In the genomic region with DNA sequence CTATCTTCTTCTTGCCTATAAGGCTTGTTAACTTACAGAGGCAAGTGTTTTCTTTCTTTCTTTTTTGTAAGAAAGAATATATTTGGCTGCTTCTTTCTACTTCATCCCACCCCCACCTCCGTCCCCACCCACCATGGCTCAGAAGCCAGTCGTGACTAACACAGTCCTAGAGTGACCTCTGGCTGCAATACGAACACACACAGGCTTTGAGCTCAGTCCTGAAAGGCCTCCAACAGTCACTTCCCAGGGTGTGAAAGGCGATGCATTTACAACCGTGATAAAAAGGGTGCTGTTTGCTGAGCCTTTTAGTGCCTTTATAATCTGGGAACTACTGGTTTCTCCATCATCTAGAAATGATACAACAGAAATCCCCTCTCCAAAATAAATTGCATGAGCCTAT, we compare ENCODE assay signal across 9 mouse cellular contexts. TPM values are rescaled to one million over a fixed set of nuclear protein-coding genes. Genes with fewer than 3 reads are reported as not detected.
A peak's percentile ranks its signal among the peaks of the same experiment; 100 is the strongest.
DNase-seq lines count a peak whose midpoint lies in the region; ATAC-seq and TF ChIP-seq lines count a peak whose summit lies in the region.
"Had no signal": no experiment of that assay in that cellular context is flagged by ENCODE, and none has a peak within 500 bp of the region (broad histone marks: within the 10 kb centered on the region; RNA-seq: fewer than 3 reads in every experiment).

No protein-coding gene starts in this region.

- in situ Hi-C loops in Patski (cut with MboI; ENCODE audit: low pct_unique_long_range_greater_than_20kb), result loop anchor here (5.0 to 25.0 kb wide), 7 partner anchors 87 to 1447 kb away; no protein-coding TSS in a partner anchor

- H3K4me3 ChIP-seq in forebrain, embryonic 11.5 days (ENCODE audit: low read depth, low read length), result no peak overlapping the region
- H3K4me3 ChIP-seq in forebrain, embryonic 10.5 days, result no peak overlapping the region
- H3K4me3 ChIP-seq in embryonic facial prominence, embryonic 14.5 days (ENCODE audit: low read depth, low read length), result no peak overlapping the region
- H3K4me3 ChIP-seq in neural tube, embryonic 14.5 days (ENCODE audit: low read depth, low read length), result no peak overlapping the region
- no peak overlapping the region for H3K4me3 ChIP-seq in thymus, adult 2 months (ENCODE audit: control insufficient read depth, insufficient read depth, low read length)

- H3K27me3 ChIP-seq in forebrain, embryonic 11.5 days (ENCODE audit: control insufficient read depth, insufficient read depth, low read length), result no peaks in the 10 kb centered on the region
- no peaks in the 10 kb centered on the region for H3K27me3 ChIP-seq in forebrain, embryonic 10.5 days (ENCODE audit: poor library complexity, severe bottlenecking)
- H3K27me3 ChIP-seq in Patski, result no peaks in the 10 kb centered on the region
- H3K27me3 ChIP-seq in embryonic facial prominence, embryonic 14.5 days (replicated peaks; ENCODE audit: control insufficient read depth, insufficient read depth, low read length), result no peaks in the 10 kb centered on the region
- H3K27me3 ChIP-seq in neural tube, embryonic 14.5 days (ENCODE audit: control insufficient read depth, insufficient read depth, low read length), result no peaks in the 10 kb centered on the region
- no peaks in the 10 kb centered on the region for H3K27me3 ChIP-seq in thymus, adult 2 months (ENCODE audit: control insufficient read depth, insufficient read depth, low read length)

- POLR2A ChIA-PET in Patski (lab: Charles Lee), result no interaction called here

- H3K9ac ChIP-seq in forebrain, embryonic 11.5 days (ENCODE audit: low read length), result no peak overlapping the region
- no peak overlapping the region for H3K9ac ChIP-seq in embryonic facial prominence, embryonic 14.5 days (ENCODE audit: low read depth, low read length)
- H3K9ac ChIP-seq in neural tube, embryonic 14.5 days (replicated peaks; ENCODE audit: low read depth, low read length), result no peak overlapping the region

- no peaks in the 10 kb centered on the region for H3K4me1 ChIP-seq in forebrain, embryonic 11.5 days (replicated peaks; ENCODE audit: control insufficient read depth, insufficient read depth, low read length)
- H3K4me1 ChIP-seq in forebrain, embryonic 10.5 days, result peaks cover 15% of the 10 kb centered on the region; the same call in 1 of the 2 replicates
- no peaks in the 10 kb centered on the region for H3K4me1 ChIP-seq in embryonic facial prominence, embryonic 14.5 days (ENCODE audit: control insufficient read depth, insufficient read depth, low read length)
- H3K4me1 ChIP-seq in neural tube, embryonic 14.5 days (ENCODE audit: control insufficient read depth, insufficient read depth, low read length), result peaks cover 5% of the 10 kb centered on the region; the same call in 1 of the 2 replicates
- H3K4me1 ChIP-seq in thymus, adult 2 months (replicated peaks; ENCODE audit: control insufficient read depth, insufficient read depth, low read length), result no peaks in the 10 kb centered on the region

- intact Hi-C loops in heart, postnatal 36 days (cut with DNase I), result loop anchor here (2.0 to 5.0 kb wide), 2 partner anchors 248 to 1757 kb away; no protein-coding TSS in a partner anchor

- DNase-seq in forebrain, embryonic 11.5 days (ENCODE audit: low spot score), result no peak
- no peak for DNase-seq in forebrain, embryonic 10.5 days (ENCODE audit: extremely low spot score, low spot score)
- DNase-seq in Patski (ENCODE audit: low read depth, low spot score) (no peak), liver (peak; percentile 10)
- peak; percentile 71 for DNase-seq in embryonic facial prominence, embryonic 14.5 days (ENCODE audit: low spot score)
- peak; percentile 15 to 31 for DNase-seq in heart, postnatal 36 days
- no peak for DNase-seq in thymus, adult 2 months

- TF ChIP-seq POLR2A in thymus, adult 2 months (IDR thresholded peaks at IDR 0.05; ENCODE audit: control insufficient read depth, extremely low read depth, insufficient read depth, low read length, poor library complexity), result no peak

- H3K27ac ChIP-seq in forebrain, embryonic 11.5 days (ENCODE audit: low read depth, low read length), result no peak overlapping the region
- H3K27ac ChIP-seq in forebrain, embryonic 10.5 days, result no peak overlapping the region
- no peak overlapping the region for H3K27ac ChIP-seq in embryonic facial prominence, embryonic 14.5 days (replicated peaks; ENCODE audit: low read depth, low read length)
- H3K27ac ChIP-seq in neural tube, embryonic 14.5 days (ENCODE audit: low read depth, low read length), result no peak overlapping the region
- H3K27ac ChIP-seq in thymus, adult 2 months (ENCODE audit: control insufficient read depth, insufficient read depth, low read length), result no peak overlapping the region

- H3K4me2 ChIP-seq in forebrain, embryonic 11.5 days (ENCODE audit: low read depth, low read length, severe bottlenecking), result no peak overlapping the region
- peak overlapping the region; percentile 38; the same call in 1 of the 2 replicates for H3K4me2 ChIP-seq in embryonic facial prominence, embryonic 14.5 days (ENCODE audit: low read depth, low read length)
- H3K4me2 ChIP-seq in neural tube, embryonic 14.5 days (ENCODE audit: low read depth, low read length), result no peak overlapping the region

- CTCF ChIA-PET in Patski (lab: Charles Lee), result no interaction called here

- H3K9me3 ChIP-seq in forebrain, embryonic 11.5 days (ENCODE audit: control insufficient read depth, low read length), result no peaks in the 10 kb centered on the region
- H3K9me3 ChIP-seq in forebrain, embryonic 10.5 days, result no peaks in the 10 kb centered on the region
- no peaks in the 10 kb centered on the region for H3K9me3 ChIP-seq in embryonic facial prominence, embryonic 14.5 days (ENCODE audit: control insufficient read depth, low read length)
- H3K9me3 ChIP-seq in neural tube, embryonic 14.5 days (ENCODE audit: control insufficient read depth, low read length), result no peaks in the 10 kb centered on the region

- 15% methylated on average over 5 of the region's 5 CpGs for WGBS in forebrain, embryonic 11.5 days
- WGBS in forebrain, embryonic 10.5 days, result 21% methylated on average over 5 of the region's 5 CpGs
- 20% methylated on average over 5 of the region's 5 CpGs for WGBS in embryonic facial prominence, embryonic 14.5 days
- 1% methylated on average over 5 of the region's 5 CpGs for whole genome bisulfite sequencing in neural tube, embryonic 14.5 days
- WGBS in thymus, adult 2 months, result 16% methylated on average over 5 of the region's 5 CpGs

- H3K36me3 ChIP-seq in forebrain, embryonic 11.5 days (ENCODE audit: control insufficient read depth, insufficient read depth, low read length), result no peaks in the 10 kb centered on the region
- H3K36me3 ChIP-seq in forebrain, embryonic 10.5 days (replicated peaks), result peaks cover 2% of the 10 kb centered on the region; the same call in 1 of the 2 replicates
- peaks cover 21% of the 10 kb centered on the region; the same call in 1 of the 2 replicates for H3K36me3 ChIP-seq in embryonic facial prominence, embryonic 14.5 days (ENCODE audit: control insufficient read depth, insufficient read depth, low read length)
- H3K36me3 ChIP-seq in neural tube, embryonic 14.5 days (ENCODE audit: control insufficient read depth, insufficient read depth, low read length), result no peaks in the 10 kb centered on the region
- H3K36me3 ChIP-seq in thymus, adult 2 months (ENCODE audit: control insufficient read depth, insufficient read depth, low read length), result no peaks in the 10 kb centered on the region

- peak; percentile 84 for ATAC-seq in forebrain, embryonic 11.5 days (replicated peaks; ENCODE audit: low FRiP score)
- ATAC-seq in Patski, result no peak
- peak; percentile 82 for ATAC-seq in embryonic facial prominence, embryonic 14.5 days (ENCODE audit: low read depth)
- peak; percentile 95 for ATAC-seq in neural tube, embryonic 14.5 days (ENCODE audit: low read depth)

- peak; percentile 27 for TF ChIP-seq CTCF in Patski (IDR thresholded peaks at IDR 0.05)
- no peak for TF ChIP-seq CTCF in thymus, adult 2 months (IDR thresholded peaks at IDR 0.05; ENCODE audit: borderline replicate concordance, control insufficient read depth, extremely low read depth, insufficient read depth, low read length, poor library complexity)

RNA-seq across cellular contexts. Expression of a gene that starts 49.4 kb away (rescaled TPM):
- polyA plus RNA-seq in forebrain, embryonic 11.5 days (2014; fragmentation: Nextera tagmentation; extraction: Ambion mirVana), result not detected in 2 replicates
- polyA plus RNA-seq in forebrain, embryonic 10.5 days (2016; fragmentation: Nextera tagmentation; extraction: Ambion mirVana), result not detected in 2 replicates
- polyA plus RNA-seq in Patski (2021), result not detected
- polyA plus RNA-seq in embryonic facial prominence, embryonic 14.5 days (2014; fragmentation: Nextera tagmentation; extraction: Ambion mirVana), result 0.65 and 1.00 TPM in 2 replicates
- not detected for total RNA-seq in heart, postnatal 36 days (2021)
- polyA plus RNA-seq in neural tube, embryonic 14.5 days (2014; fragmentation: Nextera tagmentation; extraction: Ambion mirVana), result 0.30 TPM in 1 of 2 replicates, not detected in the other
- polyA plus RNA-seq in thymus, adult 2 months (2012; rRNA removed), result not detected in 2 replicates
- total RNA-seq: layer of hippocampus, postnatal 36 days had no signal

Comparison
In these comparisons a context has a peak if more than half of its experiments do, and no peak if none do; other contexts are left out.
1. DNase-seq: peak in embryonic facial prominence, embryonic 14.5 days (single experiment), heart, postnatal 36 days (2 of 2) and liver (single experiment); none in forebrain, embryonic 11.5 days (single experiment), forebrain, embryonic 10.5 days (single experiment), Patski (single experiment) and thymus, adult 2 months (single experiment).